Mouse (Mus musculus) lung, embryonic 16.5 days (tissue): ENCODE data around the gene Upp2. TPM values are rescaled to one million over a fixed set of nuclear protein-coding genes. Genes with fewer than 3 reads are reported as not detected.

Experiments
- ATAC-seq: fragments of 200-750 bp; cut with Nextera tagmentation; 2 replicates; pipeline ENCODE4 v1.8.0; 2017; ENCODE audit warnings: low read depth, mild to moderate bottlenecking, moderate library complexity
- H3K27ac ChIP-seq: fragments of 300-500 bp; sonication (generic); 2 replicates; pipeline ENCODE4 v1.5.1; 2014; ENCODE audit warnings: mild to moderate bottlenecking, control low read depth, low read length
- H3K27me3 ChIP-seq: fragments of 300-500 bp; sonication (generic); 2 replicates; pipeline ENCODE4 v1.6.1; 2014; ENCODE audit warnings: low read depth, low read length, mixed read lengths; ENCODE audit not compliant: control insufficient read depth, insufficient read depth
- H3K36me3 ChIP-seq: fragments of 300-500 bp; sonication (generic); 2 replicates; pipeline ENCODE4 v1.6.1; 2014; ENCODE audit warnings: low read length; ENCODE audit not compliant: control insufficient read depth, insufficient read depth
- H3K4me1 ChIP-seq: fragments of 300-500 bp; sonication (generic); replicated peaks from 2 replicates; pipeline ENCODE4 v1.6.1; 2014; ENCODE audit warnings: low read length, mixed read lengths; ENCODE audit not compliant: control insufficient read depth, insufficient read depth
- H3K4me2 ChIP-seq: fragments of 300-500 bp; sonication (generic); 2 replicates; pipeline ENCODE4 v1.6.1; 2014; ENCODE audit warnings: low read depth, low read length, control low read depth
- H3K4me3 ChIP-seq: fragments of 300-500 bp; sonication (generic); 2 replicates; pipeline ENCODE4 v1.5.1; 2014; ENCODE audit warnings: mild to moderate bottlenecking, low read length, control low read depth
- H3K9ac ChIP-seq: fragments of 300-500 bp; sonication (generic); 2 replicates; pipeline ENCODE4 v1.6.1; 2014; ENCODE audit warnings: low read length, control low read depth
- H3K9me3 ChIP-seq: fragments of 300-500 bp; sonication (generic); 2 replicates; pipeline ENCODE4 v1.6.1; 2016; ENCODE audit warnings: low read length; ENCODE audit not compliant: control insufficient read depth
- WGBS: fragments of 180-500 bp; shearing (Covaris S2); extraction: QIAGEN DNeasy Blood & Tissue Kit; methylation state at CpG from one replicate; pipeline ENCODE4 v1.1.7; 2014; 5-methylcytosine and 5-hydroxymethylcytosine counted together
- polyA plus RNA-seq: library from polyadenylated mRNA; unstranded; fragments of >200 nt; fragmentation: Nextera tagmentation; extraction: Ambion mirVana; gene quantifications from 2 replicates; pipeline ENCODE4 v1.2.1, GENCODE M21; 2015

Gene Upp2
- polyA plus RNA-seq, 1 experiment from 2014 or later = 6.6 TPM

- Histone ChIP-seq H3K27me3 (no peaks in the 10 kb centered on the region), H3K4me2 (no peak overlapping the region), H3K4me3 (no peak overlapping the region), H3K9ac (no peak overlapping the region), H3K36me3 (no peaks in the 10 kb centered on the region), H3K27ac (no peak overlapping the region), H3K9me3 (no peaks in the 10 kb centered on the region), H3K4me1 (peaks cover 14% of the 10 kb centered on the region; the same call in 1 of the 2 replicates)
- no peak for ATAC-seq
- WGBS = 76% methylated on average over 4 of the region's 4 CpGs
Observed at GRCm38 (mm10) chr2:58790361-58790760, 223.3 kb downstream of the Upp2 start.

- Histone ChIP-seq H3K9ac (no peak overlapping the region), H3K27ac (no peak overlapping the region), H3K36me3 (no peaks in the 10 kb centered on the region), H3K27me3 (no peaks in the 10 kb centered on the region), H3K4me1 (peaks cover 8% of the 10 kb centered on the region; the same call in 1 of the 2 replicates), H3K4me3 (no peak overlapping the region), H3K9me3 (no peaks in the 10 kb centered on the region), H3K4me2 (no peak overlapping the region)
- WGBS = 40% methylated on average over 15 of the region's 15 CpGs
- peak; percentile 39 for ATAC-seq
Observed at GRCm38 (mm10) chr2:58794489-58794888, 227.4 kb downstream of the Upp2 start.

GRCm38 (mm10) chr2:58795432-58795831, 228.3 kb downstream of the Upp2 start:
- peaks cover 7% of the 10 kb centered on the region; the same call in 1 of the 2 replicates for H3K4me1 ChIP-seq
- no peaks in the 10 kb centered on the region for H3K36me3 ChIP-seq
- ATAC-seq = no peak
- no peak overlapping the region for H3K27ac ChIP-seq
- no peak overlapping the region for H3K9ac ChIP-seq
- no peaks in the 10 kb centered on the region for H3K9me3 ChIP-seq
- no peaks in the 10 kb centered on the region for H3K27me3 ChIP-seq
- no peak overlapping the region for H3K4me2 ChIP-seq
- 73% methylated on average over 5 of the region's 5 CpGs for WGBS
- no peak overlapping the region for H3K4me3 ChIP-seq

GRCm38 (mm10) chr2:58797506-58797905, 230.4 kb downstream of the Upp2 start:
- WGBS = 60% methylated on average over 4 of the region's 4 CpGs
- H3K9me3 ChIP-seq = no peaks in the 10 kb centered on the region
- ATAC-seq = no peak

GRCm38 (mm10) chr2:58799126-58799525, 232.0 kb downstream of the Upp2 start:
- H3K4me1 ChIP-seq = 0 out of 2 replicates have a peak, but pooled peaks cover 2% of the 10 kb centered on the region
- H3K9me3 ChIP-seq = no peaks in the 10 kb centered on the region
- no peak for ATAC-seq
- H3K27ac ChIP-seq = no peak overlapping the region
- WGBS = 73% methylated on average over 9 of the region's 9 CpGs
- H3K36me3 ChIP-seq = no peaks in the 10 kb centered on the region
- H3K27me3 ChIP-seq = no peaks in the 10 kb centered on the region
- H3K9ac ChIP-seq = no peak overlapping the region
- H3K4me3 ChIP-seq = no peak overlapping the region
- H3K4me2 ChIP-seq = no peak overlapping the region

More at GRCm38 (mm10) chr2:58797506-58797905, 230.4 kb downstream of the Upp2 start:
- Histone ChIP-seq H3K4me3 (no peak overlapping the region), H3K27ac (no peak overlapping the region), H3K4me2 (no peak overlapping the region), H3K36me3 (no peaks in the 10 kb centered on the region), H3K4me1 (0 out of 2 replicates have a peak, but pooled peaks cover 2% of the 10 kb centered on the region), H3K9ac (no peak overlapping the region), H3K27me3 (no peaks in the 10 kb centered on the region)

- Histone ChIP-seq H3K4me1 (no peaks in the 10 kb centered on the region), H3K27ac (no peak overlapping the region), H3K9ac (no peak overlapping the region), H3K4me3 (no peak overlapping the region), H3K4me2 (no peak overlapping the region), H3K36me3 (no peaks in the 10 kb centered on the region), H3K9me3 (no peaks in the 10 kb centered on the region), H3K27me3 (no peaks in the 10 kb centered on the region)
- ATAC-seq = no peak
- 78% methylated on average over 5 of the region's 5 CpGs for WGBS
Observed at GRCm38 (mm10) chr2:58799623-58800022, 232.5 kb downstream of the Upp2 start.

- 58% methylated on average over 2 of the region's 2 CpGs for WGBS
Observed at GRCm38 (mm10) chr2:58812941-58813340, 245.8 kb downstream of the Upp2 start.

GRCm38 (mm10) chr2:58828910-58829600, 262.0 kb downstream of the Upp2 start:
- Histone ChIP-seq H3K36me3 (no peaks in the 10 kb centered on the region), H3K27ac (peak overlapping the region; percentile 91), H3K9ac (no peak overlapping the region), H3K9me3 (no peaks in the 10 kb centered on the region), H3K27me3 (no peaks in the 10 kb centered on the region), H3K4me1 (no peaks in the 10 kb centered on the region; the same call in 1 of the 2 replicates), H3K4me3 (no peak overlapping the region), H3K4me2 (no peak overlapping the region)
- WGBS = 49% methylated on average over 3 of the region's 3 CpGs
- ATAC-seq = peak; percentile 87

More at GRCm38 (mm10) chr2:58812941-58813340, 245.8 kb downstream of the Upp2 start:
- Histone ChIP-seq H3K4me3 (no peak overlapping the region), H3K4me1 (no peaks in the 10 kb centered on the region), H3K27ac (no peak overlapping the region), H3K9me3 (no peaks in the 10 kb centered on the region), H3K9ac (no peak overlapping the region), H3K27me3 (no peaks in the 10 kb centered on the region), H3K36me3 (no peaks in the 10 kb centered on the region), H3K4me2 (no peak overlapping the region)
- no peak for ATAC-seq

- Histone ChIP-seq H3K27ac (peak overlapping the region; percentile 91), H3K9ac (no peak overlapping the region; the same call in 1 of the 2 replicates), H3K4me3 (no peak overlapping the region), H3K4me2 (no peak overlapping the region), H3K4me1 (no peaks in the 10 kb centered on the region; the same call in 1 of the 2 replicates), H3K9me3 (no peaks in the 10 kb centered on the region), H3K36me3 (no peaks in the 10 kb centered on the region), H3K27me3 (no peaks in the 10 kb centered on the region)
- 34% methylated on average over 7 of the region's 7 CpGs for WGBS
- ATAC-seq = peak; percentile 81
Observed at GRCm38 (mm10) chr2:58829981-58830742, 263.1 kb downstream of the Upp2 start.
